Mouse (Mus musculus): ENCODE measurements at regions not wholly inside any gene's neighbourhood (a gene's known extent, or its start where the extent isn't known, plus 50 kb on each side); places are given as distances from the start of the nearest gene placed in this dataset.

DNA sequence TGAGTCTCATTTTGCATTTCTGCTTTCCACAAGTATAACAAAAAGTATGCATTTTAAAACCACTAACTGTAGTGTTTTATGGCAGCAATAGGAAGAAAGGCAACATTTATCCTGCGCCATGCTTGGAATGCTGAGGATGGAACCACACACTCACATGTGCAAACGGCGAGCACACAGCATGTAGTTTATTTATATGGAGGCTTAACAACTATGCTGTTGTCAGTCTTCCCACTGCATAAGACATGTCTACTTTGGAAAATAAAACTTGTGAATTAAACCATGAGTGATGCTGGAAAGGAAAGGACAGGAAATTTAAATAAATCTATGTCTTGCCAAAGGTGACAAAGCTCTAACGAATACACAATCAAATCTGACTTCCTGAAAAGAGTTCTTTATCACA lies 190.8 kb upstream of the Tle4 start:
- no peak for DNase-seq (ENCODE audit: extremely low spot score in 1 of 2, low spot score in 2 of 2)
- intact Hi-C loops (cut with DNase I): no loop called here

DNA sequence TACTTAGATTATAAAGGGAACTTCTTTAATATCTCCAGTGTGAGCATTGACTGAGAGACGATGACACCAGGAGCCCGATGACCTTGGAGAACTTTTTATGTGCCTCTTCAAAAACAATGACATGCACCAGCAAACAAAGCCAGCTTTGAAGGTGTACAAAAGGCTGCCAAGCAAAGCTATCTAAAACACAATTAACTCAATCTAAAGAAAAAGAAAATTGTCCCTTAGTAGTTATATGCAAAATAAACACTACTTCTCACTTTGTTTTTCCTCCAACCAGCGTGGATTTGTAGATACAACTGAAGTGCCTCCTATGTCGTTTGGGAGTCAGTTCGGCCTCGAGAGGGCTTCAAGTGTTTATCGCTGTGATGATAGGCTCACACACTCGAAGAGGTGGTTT lies 189.0 kb upstream of the Tle4 start:
- no peak for DNase-seq (ENCODE audit: extremely low spot score in 1 of 2, low spot score in 2 of 2)
- intact Hi-C loops (cut with DNase I): no loop called here

- no peak for DNase-seq (ENCODE audit: extremely low spot score in 1 of 2, low spot score in 2 of 2)
- intact Hi-C loops (cut with DNase I): no loop called here
Measured at GRCm38 (mm10) chr19:14785661-14786060, 187.8 kb upstream of the Tle4 start.

GRCm38 (mm10) chr19:14777709-14778108 lies 179.9 kb upstream of the Tle4 start:
- intact Hi-C loops (cut with DNase I): loop anchor here (10.0 kb wide), 1 partner anchor 163 kb away; no protein-coding TSS in a partner anchor
- DNase-seq (ENCODE audit: extremely low spot score in 1 of 2, low spot score in 2 of 2): no peak

- DNase-seq (ENCODE audit: extremely low spot score in 1 of 2, low spot score in 2 of 2): peak in 1 of 2 experiments; percentile 37
- intact Hi-C loops (cut with DNase I): loop anchor here (10.0 kb wide), 1 partner anchor 162 kb away; no protein-coding TSS in a partner anchor
Measured at GRCm38 (mm10) chr19:14777198-14777597, 179.3 kb upstream of the Tle4 start.

DNA sequence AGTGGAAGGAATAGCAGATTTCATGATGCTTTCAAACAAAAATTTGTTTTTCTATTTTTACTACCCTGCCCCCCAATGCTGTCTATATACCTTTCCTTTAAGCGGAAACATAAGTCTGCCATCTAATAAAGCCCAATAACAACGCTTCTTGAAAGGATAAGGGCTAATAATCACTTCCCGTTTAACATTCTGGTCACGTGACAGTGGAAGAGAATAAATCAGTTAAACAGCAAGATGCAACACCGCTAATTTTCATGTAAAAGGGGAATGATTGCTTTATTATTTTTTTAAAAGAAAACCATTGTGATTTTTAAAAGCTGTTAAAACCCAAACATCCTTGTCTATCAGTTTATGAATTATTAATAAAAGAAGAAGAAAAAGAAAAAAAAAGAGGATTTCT lies 178.9 kb upstream of the Tle4 start:
- no peak for DNase-seq (ENCODE audit: extremely low spot score in 1 of 2, low spot score in 2 of 2)
- intact Hi-C loops (cut with DNase I): loop anchor here (10.0 kb wide), 1 partner anchor 162 kb away; no protein-coding TSS in a partner anchor

- DNase-seq (ENCODE audit: extremely low spot score in 1 of 2, low spot score in 2 of 2): no peak
Measured at GRCm38 (mm10) chr19:14772794-14773193, 174.9 kb upstream of the Tle4 start.

DNA sequence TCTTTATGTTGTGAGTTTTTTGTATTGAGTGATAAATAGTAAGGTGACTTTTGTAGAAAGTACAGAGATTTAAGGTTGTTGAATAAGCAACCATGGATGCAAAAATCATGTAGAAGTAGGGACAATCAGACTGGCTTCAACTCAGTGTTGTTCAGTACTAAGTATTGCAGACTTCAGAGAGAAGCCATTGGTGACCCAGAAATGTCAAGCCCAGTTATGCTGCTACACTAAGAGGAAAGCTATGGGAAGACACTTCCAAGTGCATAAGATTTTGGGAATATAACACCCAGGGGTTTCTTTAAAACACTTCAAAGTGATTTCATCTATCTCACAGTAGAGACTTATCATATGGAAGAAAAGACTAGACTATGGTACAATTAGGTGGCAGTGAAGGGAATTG lies 154.8 kb upstream of the Tle4 start:
- intact Hi-C loops (cut with DNase I): no loop called here
- no peak for DNase-seq (ENCODE audit: extremely low spot score in 1 of 2, low spot score in 2 of 2)

More at GRCm38 (mm10) chr19:14772794-14773193, 174.9 kb upstream of the Tle4 start:
- intact Hi-C loops (cut with DNase I): loop anchor here (10.0 kb wide), 1 partner anchor 158 kb away; no protein-coding TSS in a partner anchor

DNA sequence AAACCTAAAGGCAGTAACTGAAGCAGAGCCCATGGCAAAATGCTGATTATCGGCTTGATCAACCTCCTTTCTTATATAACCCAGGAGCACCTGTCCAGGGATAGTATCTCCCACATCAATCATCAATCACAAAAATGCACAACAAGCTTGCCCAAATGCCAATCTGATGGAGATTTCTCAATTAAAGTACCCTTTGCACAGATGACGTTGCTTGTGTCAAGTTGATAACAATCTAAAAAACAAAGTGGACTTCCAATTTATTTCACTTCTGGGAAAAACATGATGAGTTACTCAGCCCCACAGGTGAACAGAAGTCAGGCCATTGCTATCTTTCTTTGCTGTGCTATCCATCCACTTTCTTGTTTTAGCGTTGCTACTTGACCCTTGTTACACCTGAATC lies 144.5 kb upstream of the Tle4 start:
- intact Hi-C loops (cut with DNase I): no loop called here
- DNase-seq (ENCODE audit: extremely low spot score in 1 of 2, low spot score in 2 of 2): no peak

GRCm38 (mm10) chr19:14740936-14741335 lies 143.1 kb upstream of the Tle4 start:
- intact Hi-C loops (cut with DNase I): no loop called here
- no peak for DNase-seq (ENCODE audit: extremely low spot score in 1 of 2, low spot score in 2 of 2)

GRCm38 (mm10) chr19:14740139-14740538 lies 142.3 kb upstream of the Tle4 start:
- no peak for DNase-seq (ENCODE audit: extremely low spot score in 1 of 2, low spot score in 2 of 2)
- intact Hi-C loops (cut with DNase I): no loop called here

DNA sequence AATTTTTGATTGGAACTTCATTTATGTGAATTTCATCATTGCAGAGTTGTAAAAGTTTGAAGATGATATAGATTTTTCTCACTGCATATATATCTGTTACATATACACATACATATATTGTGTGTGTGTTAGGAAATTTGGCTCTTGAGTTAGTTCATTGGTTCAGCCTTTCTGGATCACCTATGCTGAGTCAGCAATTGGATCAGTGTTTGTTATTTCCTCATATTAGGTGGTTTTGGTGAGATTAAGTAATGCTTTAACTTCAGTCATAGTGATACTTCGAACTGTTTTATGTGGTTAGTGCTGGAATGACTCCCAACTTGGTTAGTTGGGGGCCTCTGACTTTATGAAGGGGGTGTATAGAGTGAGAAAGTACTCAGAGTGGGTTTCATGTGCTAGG lies 138.7 kb upstream of the Tle4 start:
- no peak for DNase-seq (ENCODE audit: extremely low spot score in 1 of 2, low spot score in 2 of 2)
- intact Hi-C loops (cut with DNase I): no loop called here

DNA sequence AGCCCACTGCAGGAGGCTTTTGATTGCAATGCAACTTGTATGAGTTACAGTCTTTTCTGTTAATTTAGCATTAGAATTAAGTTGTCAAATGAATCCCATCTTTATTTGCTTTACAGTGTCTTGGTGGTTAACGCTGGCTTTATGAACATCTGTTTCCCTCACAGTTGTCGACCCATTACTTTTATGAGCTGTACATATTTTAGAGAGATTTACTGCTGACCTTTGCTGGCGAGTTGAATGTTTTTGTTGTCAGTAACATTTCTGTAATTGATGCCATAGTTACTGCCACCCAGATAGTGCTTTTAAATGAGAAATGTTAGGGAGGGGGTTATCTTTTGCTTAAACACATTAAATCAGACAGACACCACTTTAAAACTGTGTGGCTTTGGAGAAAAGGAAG lies 127.5 kb upstream of the Tle4 start:
- no peak for DNase-seq (ENCODE audit: extremely low spot score in 1 of 2, low spot score in 2 of 2)
- intact Hi-C loops (cut with DNase I): no loop called here

GRCm38 (mm10) chr19:14724637-14725036 lies 126.8 kb upstream of the Tle4 start:
- DNase-seq (ENCODE audit: extremely low spot score in 1 of 2, low spot score in 2 of 2): no peak
- intact Hi-C loops (cut with DNase I): no loop called here

GRCm38 (mm10) chr19:14705791-14706190 lies 107.9 kb upstream of the Tle4 start:
- intact Hi-C loops (cut with DNase I): no loop called here
- DNase-seq (ENCODE audit: extremely low spot score in 1 of 2, low spot score in 2 of 2): no peak

DNA sequence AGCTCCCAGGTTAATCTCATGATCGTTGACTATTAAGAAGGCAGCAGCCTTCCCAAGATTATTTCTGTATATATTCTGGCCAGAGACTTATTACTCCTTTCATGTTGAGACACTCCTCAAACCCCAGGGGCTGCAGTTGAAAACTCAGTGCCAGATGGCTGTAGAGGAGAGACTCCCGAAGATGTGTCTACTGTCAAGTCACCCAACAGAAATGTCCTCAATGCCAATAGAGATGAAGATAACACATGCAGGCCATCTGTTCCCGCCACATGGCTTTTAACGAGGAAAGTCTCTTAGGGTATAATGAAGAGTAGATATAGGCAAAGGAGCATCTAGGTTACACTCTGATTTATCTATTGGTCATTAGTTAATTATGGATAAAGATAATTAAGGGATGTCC lies 103.3 kb upstream of the Tle4 start:
- DNase-seq (ENCODE audit: extremely low spot score in 1 of 2, low spot score in 2 of 2): no peak
- intact Hi-C loops (cut with DNase I): no loop called here

DNA sequence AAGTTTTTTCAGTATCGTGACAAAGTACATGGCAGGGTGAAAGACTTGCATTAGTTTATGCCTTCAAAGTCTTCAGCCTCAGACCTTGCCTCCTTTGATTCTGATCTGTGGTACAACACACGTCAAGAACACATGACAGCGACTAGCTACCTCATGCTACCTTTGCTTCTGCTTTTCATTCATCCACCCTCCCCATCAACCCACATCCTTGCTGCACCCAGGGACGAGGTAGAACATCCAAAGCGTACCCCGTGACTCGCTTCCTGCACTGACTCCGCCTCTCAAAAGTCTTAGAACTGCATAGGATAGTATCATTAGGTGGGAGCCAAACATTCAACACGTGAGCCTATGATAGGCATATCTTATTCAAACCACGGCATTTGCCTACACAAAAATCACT lies 97.5 kb upstream of the Tle4 start:
- no peak for DNase-seq (ENCODE audit: extremely low spot score in 1 of 2, low spot score in 2 of 2)
- intact Hi-C loops (cut with DNase I): no loop called here

GRCm38 (mm10) chr19:14692183-14692582 lies 94.3 kb upstream of the Tle4 start:
- no peak for DNase-seq (ENCODE audit: extremely low spot score in 1 of 2, low spot score in 2 of 2)
- intact Hi-C loops (cut with DNase I): no loop called here

DNA sequence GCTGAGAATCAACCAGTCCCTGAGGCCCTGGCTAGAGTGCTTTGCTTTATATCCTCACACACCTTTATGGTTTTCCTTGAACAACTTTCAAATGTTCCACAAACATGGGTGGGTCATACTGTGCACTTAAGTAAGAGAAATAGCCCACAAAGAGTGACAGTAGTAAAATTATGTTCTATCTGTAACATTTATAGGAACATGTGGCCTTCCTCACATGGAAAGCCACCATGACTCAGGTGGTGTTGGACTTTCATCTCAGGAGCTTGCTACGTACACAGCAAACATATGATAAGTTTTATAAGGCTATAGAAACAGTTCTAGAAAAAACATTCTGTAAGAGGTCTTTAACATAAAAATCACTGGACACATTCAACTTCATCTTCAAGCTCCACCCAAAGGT lies 87.8 kb upstream of the Tle4 start:
- DNase-seq (ENCODE audit: extremely low spot score in 1 of 2, low spot score in 2 of 2): no peak
- intact Hi-C loops (cut with DNase I): no loop called here

GRCm38 (mm10) chr19:14684669-14685068 lies 86.8 kb upstream of the Tle4 start:
- no peak for DNase-seq (ENCODE audit: extremely low spot score in 1 of 2, low spot score in 2 of 2)
- intact Hi-C loops (cut with DNase I): no loop called here

DNA sequence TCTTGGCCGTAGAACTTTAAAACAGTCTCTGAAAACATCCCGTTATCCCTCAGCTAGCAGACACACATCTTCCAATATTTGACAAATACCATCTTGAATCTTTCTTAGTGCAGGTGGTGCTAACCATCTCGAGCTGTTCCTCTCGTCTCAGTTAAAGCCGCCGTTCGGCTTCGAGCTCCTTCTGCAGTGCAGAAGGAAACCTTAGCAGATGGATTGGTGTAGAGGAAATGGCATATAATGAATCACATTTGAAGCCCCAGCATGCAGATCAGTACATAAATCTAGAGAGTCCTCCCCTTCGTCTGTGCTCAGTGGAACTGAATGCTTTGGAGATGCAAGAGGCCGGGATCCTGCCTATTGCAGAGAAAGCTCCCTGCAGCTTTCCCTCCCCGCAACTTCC lies 83.5 kb upstream of the Tle4 start:
- intact Hi-C loops (cut with DNase I): no loop called here
- peak in 1 of 2 experiments; percentile 40 for DNase-seq (ENCODE audit: extremely low spot score in 1 of 2, low spot score in 2 of 2)

- intact Hi-C loops (cut with DNase I): no loop called here
- DNase-seq (ENCODE audit: extremely low spot score in 1 of 2, low spot score in 2 of 2): no peak
Measured at GRCm38 (mm10) chr19:14679776-14680175, 81.9 kb upstream of the Tle4 start.
